Mouse (Mus musculus): Measurements from ENCODE around the gene Csmd2. TPM values are rescaled to one million over a fixed set of nuclear protein-coding genes. Genes with fewer than 3 reads are reported as not detected.

Gene Csmd2
- polyA plus RNA-seq, 1 experiment: 0.03 TPM

GRCm38 (mm10) chr4:128476249-128476648 is 488.6 kb downstream of the Csmd2 start:
- Histone ChIP-seq H3K27ac (ENCODE audit: insufficient read depth, low read depth, low read length) (no peak overlapping the region), H3K36me3 (ENCODE audit: control insufficient read depth, insufficient read depth, low read length) (no peaks in the 10 kb centered on the region), H3K4me1 (ENCODE audit: control insufficient read depth, insufficient read depth, low read length) (no peaks in the 10 kb centered on the region), H3K27me3 (replicated peaks; ENCODE audit: control insufficient read depth, insufficient read depth, low read length) (no peaks in the 10 kb centered on the region), H3K4me3 (ENCODE audit: insufficient read depth, low read depth, low read length) (no peak overlapping the region)
- DNase-seq: no peak
- TF ChIP-seq POLR2A (IDR thresholded peaks at IDR 0.05; ENCODE audit: low read depth, low read length) (no peak), CTCF (conservative IDR thresholded peaks at IDR 0.05; ENCODE audit: insufficient read depth, insufficient read length, low read depth, low read length) (no peak)
- 76% methylated on average over 5 of the region's 5 CpGs for WGBS

- no peak for DNase-seq
- Histone ChIP-seq H3K27ac (ENCODE audit: insufficient read depth, low read depth, low read length) (no peak overlapping the region), H3K4me3 (ENCODE audit: insufficient read depth, low read depth, low read length) (no peak overlapping the region), H3K36me3 (ENCODE audit: control insufficient read depth, insufficient read depth, low read length) (no peaks in the 10 kb centered on the region), H3K27me3 (replicated peaks; ENCODE audit: control insufficient read depth, insufficient read depth, low read length) (no peaks in the 10 kb centered on the region), H3K4me1 (ENCODE audit: control insufficient read depth, insufficient read depth, low read length) (no peaks in the 10 kb centered on the region)
- TF ChIP-seq CTCF (conservative IDR thresholded peaks at IDR 0.05; ENCODE audit: insufficient read depth, insufficient read length, low read depth, low read length) (no peak), POLR2A (IDR thresholded peaks at IDR 0.05; ENCODE audit: low read depth, low read length) (no peak)
- 77% methylated on average over 7 of the region's 7 CpGs for WGBS
Measured at GRCm38 (mm10) chr4:128483891-128484290, 496.2 kb downstream of the Csmd2 start.

GRCm38 (mm10) chr4:128484679-128485078 is 497.0 kb downstream of the Csmd2 start:
- Histone ChIP-seq H3K4me3 (ENCODE audit: insufficient read depth, low read depth, low read length) (no peak overlapping the region), H3K27me3 (replicated peaks; ENCODE audit: control insufficient read depth, insufficient read depth, low read length) (no peaks in the 10 kb centered on the region), H3K36me3 (ENCODE audit: control insufficient read depth, insufficient read depth, low read length) (no peaks in the 10 kb centered on the region), H3K27ac (ENCODE audit: insufficient read depth, low read depth, low read length) (no peak overlapping the region), H3K4me1 (ENCODE audit: control insufficient read depth, insufficient read depth, low read length) (no peaks in the 10 kb centered on the region)
- no peak for DNase-seq
- TF ChIP-seq CTCF (conservative IDR thresholded peaks at IDR 0.05; ENCODE audit: insufficient read depth, insufficient read length, low read depth, low read length) (no peak), POLR2A (IDR thresholded peaks at IDR 0.05; ENCODE audit: low read depth, low read length) (no peak)
- WGBS: 65% methylated on average over 2 of the region's 2 CpGs

- TF ChIP-seq CTCF (conservative IDR thresholded peaks at IDR 0.05; ENCODE audit: insufficient read depth, insufficient read length, low read depth, low read length): no peak
- TF ChIP-seq POLR2A (IDR thresholded peaks at IDR 0.05; ENCODE audit: low read depth, low read length): no peak
- no peak for DNase-seq
- Histone ChIP-seq H3K4me3 (ENCODE audit: insufficient read depth, low read depth, low read length) (no peak overlapping the region), H3K27ac (ENCODE audit: insufficient read depth, low read depth, low read length) (no peak overlapping the region), H3K27me3 (replicated peaks; ENCODE audit: control insufficient read depth, insufficient read depth, low read length) (no peaks in the 10 kb centered on the region), H3K36me3 (ENCODE audit: control insufficient read depth, insufficient read depth, low read length) (no peaks in the 10 kb centered on the region), H3K4me1 (ENCODE audit: control insufficient read depth, insufficient read depth, low read length) (no peaks in the 10 kb centered on the region)
- 73% methylated on average over 11 of the region's 11 CpGs for WGBS
Measured at GRCm38 (mm10) chr4:128489521-128490100, 502.0 kb downstream of the Csmd2 start.

- H3K4me3 ChIP-seq (ENCODE audit: insufficient read depth, low read depth, low read length): no peak overlapping the region
- WGBS: 75% methylated on average over 8 of the region's 8 CpGs
- no peaks in the 10 kb centered on the region for H3K36me3 ChIP-seq (ENCODE audit: control insufficient read depth, insufficient read depth, low read length)
- H3K27ac ChIP-seq (ENCODE audit: insufficient read depth, low read depth, low read length): no peak overlapping the region
- H3K27me3 ChIP-seq (replicated peaks; ENCODE audit: control insufficient read depth, insufficient read depth, low read length): no peaks in the 10 kb centered on the region
- no peaks in the 10 kb centered on the region for H3K4me1 ChIP-seq (ENCODE audit: control insufficient read depth, insufficient read depth, low read length)
- TF ChIP-seq POLR2A (IDR thresholded peaks at IDR 0.05; ENCODE audit: low read depth, low read length) (no peak), CTCF (conservative IDR thresholded peaks at IDR 0.05; ENCODE audit: insufficient read depth, insufficient read length, low read depth, low read length) (no peak)
- no peak for DNase-seq
Measured at GRCm38 (mm10) chr4:128492055-128492454, 504.4 kb downstream of the Csmd2 start.

- 55% methylated on average over 2 of the region's 2 CpGs for WGBS
- Histone ChIP-seq H3K27ac (ENCODE audit: insufficient read depth, low read depth, low read length) (no peak overlapping the region), H3K36me3 (ENCODE audit: control insufficient read depth, insufficient read depth, low read length) (no peaks in the 10 kb centered on the region), H3K4me1 (ENCODE audit: control insufficient read depth, insufficient read depth, low read length) (no peaks in the 10 kb centered on the region), H3K4me3 (ENCODE audit: insufficient read depth, low read depth, low read length) (no peak overlapping the region), H3K27me3 (replicated peaks; ENCODE audit: control insufficient read depth, insufficient read depth, low read length) (no peaks in the 10 kb centered on the region)
- TF ChIP-seq POLR2A (IDR thresholded peaks at IDR 0.05; ENCODE audit: low read depth, low read length) (no peak), CTCF (conservative IDR thresholded peaks at IDR 0.05; ENCODE audit: insufficient read depth, insufficient read length, low read depth, low read length) (no peak)
- DNase-seq: no peak
Measured at GRCm38 (mm10) chr4:128499980-128500379, 512.3 kb downstream of the Csmd2 start.

GRCm38 (mm10) chr4:128506878-128507277 is 519.2 kb downstream of the Csmd2 start:
- no peaks in the 10 kb centered on the region for H3K36me3 ChIP-seq (ENCODE audit: control insufficient read depth, insufficient read depth, low read length)
- 14% methylated on average over 10 of the region's 10 CpGs for WGBS
- H3K4me3 ChIP-seq (ENCODE audit: insufficient read depth, low read depth, low read length): no peak overlapping the region
- TF ChIP-seq CTCF (conservative IDR thresholded peaks at IDR 0.05; ENCODE audit: insufficient read depth, insufficient read length, low read depth, low read length) (no peak), POLR2A (IDR thresholded peaks at IDR 0.05; ENCODE audit: low read depth, low read length) (no peak)
- no peaks in the 10 kb centered on the region for H3K27me3 ChIP-seq (replicated peaks; ENCODE audit: control insufficient read depth, insufficient read depth, low read length)
- DNase-seq: peak; percentile 8
- no peak overlapping the region for H3K27ac ChIP-seq (ENCODE audit: insufficient read depth, low read depth, low read length)
- H3K4me1 ChIP-seq (ENCODE audit: control insufficient read depth, insufficient read depth, low read length): no peaks in the 10 kb centered on the region
